Mouse (Mus musculus) intestine, embryonic 16.5 days (tissue): ENCODE results near the gene Gm10160. TPM values are rescaled to one million over a fixed set of nuclear protein-coding genes. Genes with fewer than 3 reads are reported as not detected.

ENCODE experiments used
- ATAC-seq: fragments of 200-750 bp; cut with Nextera tagmentation; 2 replicates; pipeline ENCODE4 v1.8.0; 2017; ENCODE audit warnings: moderate TSS enrichment, moderate library complexity
- H3K27ac ChIP-seq: fragments of 300-500 bp; sonication (generic); 2 replicates; pipeline ENCODE4 v1.5.1; 2014; ENCODE audit warnings: mild to moderate bottlenecking, low read length
- H3K27me3 ChIP-seq: fragments of 300-500 bp; sonication (generic); replicated peaks from 2 replicates; pipeline ENCODE4 v1.6.1; 2014; ENCODE audit warnings: low read length, control low read depth, mixed read lengths; ENCODE audit not compliant: control insufficient read depth, insufficient read depth
- H3K36me3 ChIP-seq: fragments of 300-500 bp; sonication (generic); 2 replicates; pipeline ENCODE4 v1.6.1; 2014; ENCODE audit warnings: low read length, control low read depth; ENCODE audit not compliant: control insufficient read depth, insufficient read depth
- H3K4me1 ChIP-seq: fragments of 300-500 bp; sonication (generic); 2 replicates; pipeline ENCODE4 v1.6.1; 2014; ENCODE audit warnings: low read length, control low read depth, mixed read lengths; ENCODE audit not compliant: control insufficient read depth, insufficient read depth
- H3K4me2 ChIP-seq: fragments of 300-500 bp; sonication (generic); 2 replicates; pipeline ENCODE4 v1.6.1; 2014; ENCODE audit warnings: low read depth, low read length, control low read depth
- H3K4me3 ChIP-seq: fragments of 300-500 bp; sonication (generic); 2 replicates; pipeline ENCODE4 v1.5.1; 2014; ENCODE audit warnings: mild to moderate bottlenecking, low read length
- H3K9ac ChIP-seq: fragments of 300-500 bp; sonication (generic); 2 replicates; pipeline ENCODE4 v1.6.1; 2014; ENCODE audit warnings: low read depth, low read length
- H3K9me3 ChIP-seq: fragments of 300-500 bp; sonication (generic); 2 replicates; pipeline ENCODE4 v1.6.1; 2016; ENCODE audit warnings: low read length, control low read depth; ENCODE audit not compliant: control insufficient read depth
- WGBS: fragments of 180-500 bp; shearing (Covaris S2); extraction: QIAGEN DNeasy Blood & Tissue Kit; methylation state at CpG from one replicate; pipeline ENCODE4 v1.1.7; 2014; 5-methylcytosine and 5-hydroxymethylcytosine counted together
- polyA plus RNA-seq: library from polyadenylated mRNA; unstranded; fragments of >200 nt; fragmentation: Nextera tagmentation; extraction: Ambion mirVana; gene quantifications from 2 replicates; pipeline ENCODE4 v1.2.1, GENCODE M21; 2015

The Gm10160 gene
- polyA plus RNA-seq, 1 experiment from 2014 or later, result not detected

- Histone ChIP-seq H3K27ac (peak overlapping the region; percentile 9; the same call in 1 of the 2 replicates), H3K9ac (no peak overlapping the region), H3K4me3 (no peak overlapping the region), H3K4me1 (no peaks in the 10 kb centered on the region; the same call in 1 of the 2 replicates), H3K27me3 (peaks cover 25% of the 10 kb centered on the region), H3K9me3 (no peaks in the 10 kb centered on the region), H3K36me3 (no peaks in the 10 kb centered on the region), H3K4me2 (no peak overlapping the region)
- no peak for ATAC-seq
- WGBS, result 67% methylated on average over 5 of the region's 5 CpGs
Observed at GRCm38 (mm10) chr7:81860996-81861395, 5.4 kb upstream of the Gm10160 start.

- no peak; the same call in 1 of the 2 replicates for ATAC-seq
- Histone ChIP-seq H3K27ac (peak overlapping the region; percentile 16), H3K4me2 (peak overlapping the region; percentile 94; the same call in 1 of the 2 replicates), H3K9me3 (no peaks in the 10 kb centered on the region), H3K27me3 (peaks cover 25% of the 10 kb centered on the region), H3K4me1 (no peaks in the 10 kb centered on the region; the same call in 1 of the 2 replicates), H3K9ac (0 out of 2 replicates have a peak overlapping the region, but pooled peaks have one; percentile 71), H3K36me3 (no peaks in the 10 kb centered on the region), H3K4me3 (peak overlapping the region; percentile 61)
- 47% methylated on average over 11 of the region's 11 CpGs for WGBS
Observed at GRCm38 (mm10) chr7:81860071-81860470, 4.5 kb upstream of the Gm10160 start.

DNA sequence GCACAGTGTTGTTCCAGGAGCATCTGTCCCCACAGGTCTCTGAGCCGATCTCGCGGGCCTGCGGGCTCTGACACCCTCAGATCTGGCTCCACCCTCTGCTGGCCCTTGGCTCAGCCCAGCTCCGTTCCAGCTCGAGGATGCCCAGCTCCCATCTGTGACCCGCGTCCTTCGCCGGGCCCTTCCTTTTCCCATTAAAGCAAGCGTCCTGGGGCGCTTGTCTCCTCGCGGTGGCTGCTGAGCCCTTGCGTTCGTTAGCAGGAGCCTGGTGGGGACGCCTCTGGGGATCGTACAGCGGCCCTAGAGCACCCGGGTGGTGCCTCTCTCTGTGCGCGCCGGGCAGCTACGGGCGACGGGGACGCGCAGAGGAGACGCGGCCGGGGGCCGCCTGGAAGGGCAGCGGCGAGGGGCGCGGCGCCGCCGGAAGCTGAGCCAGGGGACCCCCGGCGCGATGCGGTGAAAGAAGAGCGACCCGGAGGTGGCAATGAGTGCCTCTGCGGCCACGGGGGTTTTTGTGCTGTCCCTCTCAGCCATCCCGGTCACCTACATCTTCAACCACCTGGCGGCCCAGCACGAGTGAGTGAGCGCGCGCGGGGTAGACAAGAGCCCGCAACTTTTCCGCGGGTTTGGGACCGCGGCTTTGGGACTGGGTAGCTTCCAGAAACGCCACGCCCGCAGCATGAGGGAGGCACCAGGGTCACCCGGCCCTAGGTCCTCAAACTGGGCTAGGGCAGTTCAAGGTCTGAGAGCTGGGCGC, 3.6 kb upstream of the Gm10160 start, which contains the start of gene Tm6sf1:
Tm6sf1 (plus strand) TSS at position 34 of the 754 bp plus-strand sequence.
- Histone ChIP-seq H3K4me3 (peak within 1 kb of the TSS; percentile 61), H3K9me3 (no peaks in the 10 kb centered on the region), H3K27me3 (peaks cover 25% of the 10 kb centered on the region), H3K4me1 (no peaks in the 10 kb centered on the region; the same call in 1 of the 2 replicates), H3K36me3 (no peaks in the 10 kb centered on the region), H3K27ac (peak within 1 kb of the TSS; percentile 16), H3K4me2 (peak within 1 kb of the TSS; percentile 94), H3K9ac (peak within 1 kb of the TSS; percentile 71)
- ATAC-seq, result peak; percentile 69
- under 1% methylated on average over 63 of the region's 64 CpGs for WGBS

GRCm38 (mm10) chr7:81858236-81858635, 2.6 kb upstream of the Gm10160 start:
- no peak overlapping the region for H3K4me3 ChIP-seq
- WGBS, result 24% methylated on average over 9 of the region's 9 CpGs
- no peak for ATAC-seq

DNA sequence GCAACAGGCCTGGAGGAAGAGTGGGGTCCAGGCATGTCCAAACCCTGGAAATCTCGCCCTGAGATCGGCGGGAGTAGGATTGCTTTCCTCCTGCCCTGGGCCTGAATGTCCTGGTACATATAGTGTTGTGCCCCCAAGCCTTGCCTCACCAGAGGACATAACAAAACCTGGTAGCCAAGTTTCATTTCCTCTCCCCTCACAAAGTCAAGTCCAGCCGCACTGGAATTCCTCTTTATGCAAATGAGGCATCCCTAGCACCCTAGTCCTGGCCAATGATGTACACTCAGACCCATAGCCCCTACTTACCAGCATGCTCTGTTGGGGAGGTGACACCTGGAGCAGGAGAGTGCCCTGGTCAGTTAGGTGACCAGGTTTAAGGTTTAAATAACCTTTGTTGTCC, 627 bp upstream of the Gm10160 start:
- H3K9ac ChIP-seq, result no peak overlapping the region
- no peak overlapping the region for H3K4me2 ChIP-seq
- peaks cover 25% of the 10 kb centered on the region for H3K27me3 ChIP-seq
- H3K9me3 ChIP-seq, result no peaks in the 10 kb centered on the region
- H3K36me3 ChIP-seq, result no peaks in the 10 kb centered on the region
- ATAC-seq, result no peak
- H3K4me3 ChIP-seq, result no peak overlapping the region
- WGBS, result 69% methylated on average over 4 of the region's 4 CpGs
- H3K27ac ChIP-seq, result no peak overlapping the region
- H3K4me1 ChIP-seq, result no peaks in the 10 kb centered on the region; the same call in 1 of the 2 replicates

More at GRCm38 (mm10) chr7:81858236-81858635, 2.6 kb upstream of the Gm10160 start:
- Histone ChIP-seq H3K9ac (peak overlapping the region; percentile 71; the same call in 1 of the 2 replicates), H3K27ac (no peak overlapping the region), H3K4me1 (no peaks in the 10 kb centered on the region; the same call in 1 of the 2 replicates), H3K9me3 (no peaks in the 10 kb centered on the region), H3K36me3 (no peaks in the 10 kb centered on the region), H3K27me3 (peaks cover 25% of the 10 kb centered on the region), H3K4me2 (peak overlapping the region; percentile 94)

GRCm38 (mm10) chr7:81854568-81855307, 856 bp downstream of the Gm10160 start:
- H3K27me3 ChIP-seq, result peaks cover 25% of the 10 kb centered on the region
- no peak overlapping the region; the same call in 1 of the 2 replicates for H3K4me2 ChIP-seq
- H3K4me3 ChIP-seq, result no peak overlapping the region
- H3K4me1 ChIP-seq, result no peaks in the 10 kb centered on the region; the same call in 1 of the 2 replicates
- H3K36me3 ChIP-seq, result no peaks in the 10 kb centered on the region
- no peak overlapping the region for H3K27ac ChIP-seq
- H3K9me3 ChIP-seq, result no peaks in the 10 kb centered on the region
- ATAC-seq, result no peak
- WGBS, result 65% methylated on average over 8 of the region's 8 CpGs
- no peak overlapping the region for H3K9ac ChIP-seq

DNA sequence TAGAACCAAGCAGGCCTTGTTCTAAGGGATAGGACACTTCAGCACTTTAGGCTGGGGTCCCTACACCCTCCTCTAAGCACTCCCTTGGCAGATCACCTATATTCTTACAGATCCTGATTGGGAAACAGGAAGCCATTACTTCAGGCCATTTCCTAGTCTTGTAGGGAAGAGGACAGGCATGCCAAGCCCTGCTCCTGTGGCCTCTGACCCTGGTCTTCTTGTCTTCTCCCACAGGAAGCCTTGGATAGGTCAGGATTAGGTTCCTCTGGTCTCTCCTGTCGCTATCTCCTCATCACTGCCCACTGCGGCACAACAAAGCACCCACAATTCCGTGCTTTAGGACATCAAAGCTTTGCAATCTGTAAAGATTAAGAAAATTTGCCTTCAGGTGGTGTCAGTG, 3.9 kb downstream of the Gm10160 start:
- H3K4me1 ChIP-seq, result no peaks in the 10 kb centered on the region
- no peak overlapping the region for H3K4me3 ChIP-seq
- H3K27me3 ChIP-seq, result no peaks in the 10 kb centered on the region
- H3K9ac ChIP-seq, result no peak overlapping the region
- H3K27ac ChIP-seq, result no peak overlapping the region
- H3K9me3 ChIP-seq, result no peaks in the 10 kb centered on the region
- no peak for ATAC-seq
- H3K36me3 ChIP-seq, result no peaks in the 10 kb centered on the region
- 75% methylated on average over 3 of the region's 3 CpGs for WGBS
- no peak overlapping the region for H3K4me2 ChIP-seq

GRCm38 (mm10) chr7:81850171-81850570, 5.4 kb downstream of the Gm10160 start:
- Histone ChIP-seq H3K4me1 (no peaks in the 10 kb centered on the region), H3K9me3 (no peaks in the 10 kb centered on the region), H3K4me3 (no peak overlapping the region), H3K9ac (no peak overlapping the region), H3K4me2 (no peak overlapping the region), H3K27me3 (no peaks in the 10 kb centered on the region), H3K36me3 (no peaks in the 10 kb centered on the region), H3K27ac (no peak overlapping the region)
- WGBS, result 68% methylated on average over 6 of the region's 6 CpGs
- no peak for ATAC-seq

DNA sequence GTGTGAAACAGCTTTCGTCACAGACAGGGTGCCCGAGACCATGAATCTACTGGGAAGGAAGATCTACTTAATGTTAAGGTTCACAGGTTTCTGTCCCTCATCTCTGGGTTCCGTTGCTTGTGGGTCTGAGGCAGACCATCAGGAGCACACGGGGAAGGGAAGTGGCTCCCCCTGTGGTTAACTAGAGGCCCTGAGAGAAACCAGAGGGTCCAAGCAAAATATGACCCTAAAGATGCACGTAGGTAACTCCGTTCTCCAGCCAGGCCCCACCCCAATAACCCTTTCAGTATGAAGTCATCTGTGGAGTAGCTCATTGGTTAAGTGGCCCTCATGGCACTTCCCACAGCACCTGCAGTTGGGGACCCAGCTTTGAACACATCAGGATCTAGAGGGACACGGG, 6.0 kb downstream of the Gm10160 start:
- 92% methylated on average over 7 of the region's 7 CpGs for WGBS
- Histone ChIP-seq H3K27me3 (no peaks in the 10 kb centered on the region), H3K4me1 (no peaks in the 10 kb centered on the region), H3K4me2 (no peak overlapping the region), H3K4me3 (no peak overlapping the region), H3K27ac (no peak overlapping the region), H3K9me3 (no peaks in the 10 kb centered on the region), H3K9ac (no peak overlapping the region), H3K36me3 (no peaks in the 10 kb centered on the region)
- no peak for ATAC-seq
